Mouse (Mus musculus) layer of hippocampus, postnatal 14 days (tissue): ENCODE measurements at regions not wholly inside any gene's neighbourhood (a gene's known extent, or its start where the extent isn't known, plus 50 kb on each side); places are given as distances from the start of the nearest gene placed in this dataset.
A peak's percentile ranks its signal among the peaks of the same experiment; 100 is the strongest.

Source experiments
- DNase-seq, 2 experiments: peaks; one replicate each; pipeline ENCODE4 v3.0.0; 2021 to 2022; ENCODE audit warnings: low spot score in 2 of 2, mixed read lengths in 1 of 2

GRCm38 (mm10) chr5:51397528-51397927 is 170.0 kb downstream of the Ppargc1a start:
- DNase-seq = no peak

DNA sequence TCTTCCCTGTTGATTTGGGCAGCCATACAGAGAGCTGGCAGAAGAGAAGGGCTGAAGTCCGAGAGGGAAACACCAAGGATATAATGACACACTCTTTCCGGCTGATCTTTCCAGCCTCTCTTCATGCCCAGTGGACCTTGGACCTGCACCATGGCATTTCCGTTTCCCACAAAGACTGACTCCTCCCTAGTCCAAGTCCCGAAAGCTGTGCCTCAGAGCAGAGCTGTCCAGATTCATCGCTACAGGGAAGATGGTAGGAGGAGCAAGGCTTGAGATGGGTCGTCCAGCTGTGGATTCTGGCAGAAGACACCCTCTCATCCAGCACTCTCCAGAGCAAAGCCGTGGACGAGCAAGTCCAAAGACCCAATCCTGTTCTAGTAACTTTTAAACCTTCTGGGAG is 176.2 kb downstream of the Ppargc1a start:
- DNase-seq = no peak

- no peak for DNase-seq
Observed at GRCm38 (mm10) chr5:51387751-51388150, 179.8 kb downstream of the Ppargc1a start.

GRCm38 (mm10) chr5:51386409-51386808 is 181.1 kb downstream of the Ppargc1a start:
- DNase-seq = no peak

DNA sequence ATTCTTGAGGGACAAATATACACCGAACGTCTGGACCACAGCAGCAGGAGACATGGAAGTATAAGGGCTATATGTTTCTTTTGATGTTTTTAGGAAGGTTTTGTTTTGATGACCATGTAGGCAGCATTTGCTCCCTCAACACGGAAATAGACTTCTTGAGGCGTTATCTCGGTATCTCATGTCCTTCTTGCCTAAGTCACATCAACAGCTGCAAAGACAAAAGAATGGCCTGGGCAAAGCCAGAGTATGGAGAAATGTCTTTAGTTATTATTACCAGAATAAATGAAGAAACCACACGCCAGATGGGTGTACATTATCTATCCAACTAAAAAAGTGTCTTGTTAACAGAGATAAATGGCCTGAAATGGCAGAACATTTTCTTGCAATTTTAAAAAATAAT is 183.2 kb downstream of the Ppargc1a start:
- no peak for DNase-seq

DNA sequence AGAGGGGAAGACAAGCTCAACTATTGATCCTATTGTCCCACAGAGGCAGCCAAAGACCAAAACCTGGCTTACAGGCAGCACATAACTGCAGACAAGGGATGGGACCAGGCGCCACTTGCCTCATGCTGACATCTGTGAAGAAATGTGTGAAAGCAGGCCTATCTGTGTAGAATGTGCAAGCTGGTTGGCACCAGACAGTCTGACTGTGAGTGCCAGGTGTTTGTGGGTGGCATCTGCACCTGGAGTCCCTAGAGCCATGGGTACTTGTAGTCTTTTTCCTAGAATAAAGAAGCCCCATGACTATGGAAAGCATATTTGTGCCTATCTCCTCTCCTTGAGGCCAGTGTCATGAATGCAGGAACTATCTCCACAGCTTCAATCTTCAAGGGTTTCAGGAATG is 208.4 kb downstream of the Ppargc1a start:
- peak; percentile 12 to 29 for DNase-seq

- DNase-seq = peak; percentile 6 to 44
Observed at GRCm38 (mm10) chr5:51348256-51348655, 219.3 kb downstream of the Ppargc1a start.

DNA sequence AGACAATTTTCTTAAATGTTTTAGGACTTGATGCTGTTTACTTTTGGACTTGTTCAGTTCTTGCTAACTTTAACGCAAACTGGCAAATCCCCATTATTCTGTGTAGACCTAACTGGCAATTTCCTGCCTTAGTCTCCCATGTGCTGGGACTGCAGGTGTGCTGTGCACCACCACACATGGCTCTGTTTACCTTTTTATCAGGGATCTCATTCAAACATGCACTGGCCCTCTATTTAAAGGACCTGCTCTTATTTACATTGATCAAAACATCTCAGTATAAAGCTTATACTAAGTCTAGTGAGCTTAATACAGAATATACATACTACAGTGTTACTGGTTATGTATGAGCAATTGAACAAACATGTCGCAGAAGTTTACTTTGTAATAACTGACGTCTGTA is 238.4 kb downstream of the Ppargc1a start:
- DNase-seq = no peak

GRCm38 (mm10) chr5:51289191-51289590 is 278.3 kb downstream of the Ppargc1a start:
- DNase-seq = no peak

DNA sequence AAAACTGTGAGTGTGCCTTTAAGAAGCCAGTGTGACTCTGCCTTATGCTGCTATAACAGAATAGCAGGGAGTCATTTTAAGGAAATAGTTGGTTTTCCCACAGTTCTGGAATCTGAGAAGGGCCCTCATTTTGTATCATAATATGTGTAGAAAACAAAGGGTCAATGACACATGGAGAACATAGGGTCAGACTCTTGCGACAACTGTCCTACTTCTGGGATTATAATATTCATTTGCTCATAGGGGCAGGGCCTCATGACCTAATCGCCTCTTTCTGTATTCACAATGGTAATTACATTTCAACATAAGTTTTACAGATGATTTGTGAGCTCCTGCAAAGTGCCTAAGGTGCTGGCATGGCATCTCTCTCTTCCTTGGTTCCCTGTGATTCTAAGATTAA is 279.3 kb downstream of the Ppargc1a start:
- no peak for DNase-seq

DNA sequence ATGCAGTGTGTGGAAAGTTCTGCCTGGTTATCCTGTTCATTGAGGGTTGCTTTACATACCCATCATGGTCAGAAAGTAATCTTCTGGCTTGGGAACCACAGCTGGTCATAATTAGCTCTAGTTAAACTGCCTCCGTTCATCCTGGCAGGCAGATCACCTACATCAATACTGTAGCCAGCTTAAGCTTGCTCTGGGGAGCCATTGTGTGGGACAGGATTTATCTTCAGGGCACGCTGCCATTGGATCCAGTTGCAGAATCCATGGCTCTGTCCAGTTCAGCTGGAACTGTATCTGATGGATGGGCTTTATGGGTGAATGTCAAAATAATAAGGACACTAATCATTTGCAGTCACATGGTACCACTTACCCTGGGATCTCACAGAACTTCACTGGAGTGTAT is 326.4 kb downstream of the Ppargc1a start:
- no peak for DNase-seq

- no peak for DNase-seq
Observed at GRCm38 (mm10) chr5:51234004-51234355, 333.5 kb downstream of the Ppargc1a start.

- DNase-seq = no peak
Observed at GRCm38 (mm10) chr5:51233271-51234003, 334.1 kb downstream of the Ppargc1a start.

- DNase-seq = no peak
Observed at GRCm38 (mm10) chr5:51229806-51230205, 337.7 kb downstream of the Ppargc1a start.

- DNase-seq = peak in 1 of 2 experiments; percentile 4
Observed at GRCm38 (mm10) chr5:51227996-51228395, 339.5 kb downstream of the Ppargc1a start.

DNA sequence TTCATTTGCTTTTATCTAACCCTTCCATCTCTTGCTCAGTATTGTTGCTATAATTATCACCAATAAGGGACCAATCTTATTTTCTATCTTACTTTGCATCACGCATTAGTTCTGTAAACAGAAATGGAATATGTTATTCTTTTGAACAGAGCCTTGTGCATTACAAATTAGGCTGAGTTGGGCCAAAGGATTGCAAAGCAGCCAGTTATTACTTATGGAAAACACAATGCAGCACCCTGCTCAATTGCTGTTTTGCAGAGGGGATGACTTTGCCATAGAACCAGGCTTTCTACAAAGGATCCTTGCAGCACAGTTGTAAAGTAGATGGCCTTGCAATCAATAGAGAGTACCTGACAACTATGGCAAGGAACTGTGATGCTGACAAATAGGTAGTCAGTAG is 364.3 kb downstream of the Ppargc1a start:
- no peak for DNase-seq

DNA sequence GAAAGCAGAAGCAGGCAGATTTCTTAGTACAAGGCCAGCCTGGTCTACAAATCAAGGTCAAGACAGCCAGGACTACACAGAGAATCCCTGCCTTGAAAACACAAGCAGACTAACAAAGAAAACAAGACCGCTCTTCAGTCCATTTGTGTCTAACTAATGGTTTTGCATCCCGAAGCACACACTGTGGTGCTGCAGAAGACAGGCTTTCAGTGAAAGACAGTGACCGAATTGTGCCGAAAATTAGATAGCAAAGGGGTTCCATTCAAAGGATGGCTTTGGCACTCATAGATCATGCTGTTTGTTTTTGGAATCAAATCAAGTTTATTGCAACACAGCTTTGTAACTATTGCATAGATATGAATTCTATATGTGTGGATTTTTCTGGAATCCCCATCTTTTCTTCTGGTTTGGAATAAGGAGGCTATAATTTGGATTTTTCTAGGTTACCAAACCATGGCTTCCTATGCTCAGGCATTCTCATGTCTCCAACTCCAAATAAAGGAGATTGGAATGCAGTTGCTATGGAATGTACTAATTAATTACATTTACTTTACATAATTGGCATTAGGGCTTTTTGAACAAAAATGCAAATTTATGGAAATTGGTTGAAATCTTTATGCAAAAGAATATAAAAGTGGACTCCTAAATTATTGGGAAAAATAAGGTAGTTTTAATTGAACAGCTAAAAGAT is 364.9 kb downstream of the Ppargc1a start:
- DNase-seq = no peak

DNA sequence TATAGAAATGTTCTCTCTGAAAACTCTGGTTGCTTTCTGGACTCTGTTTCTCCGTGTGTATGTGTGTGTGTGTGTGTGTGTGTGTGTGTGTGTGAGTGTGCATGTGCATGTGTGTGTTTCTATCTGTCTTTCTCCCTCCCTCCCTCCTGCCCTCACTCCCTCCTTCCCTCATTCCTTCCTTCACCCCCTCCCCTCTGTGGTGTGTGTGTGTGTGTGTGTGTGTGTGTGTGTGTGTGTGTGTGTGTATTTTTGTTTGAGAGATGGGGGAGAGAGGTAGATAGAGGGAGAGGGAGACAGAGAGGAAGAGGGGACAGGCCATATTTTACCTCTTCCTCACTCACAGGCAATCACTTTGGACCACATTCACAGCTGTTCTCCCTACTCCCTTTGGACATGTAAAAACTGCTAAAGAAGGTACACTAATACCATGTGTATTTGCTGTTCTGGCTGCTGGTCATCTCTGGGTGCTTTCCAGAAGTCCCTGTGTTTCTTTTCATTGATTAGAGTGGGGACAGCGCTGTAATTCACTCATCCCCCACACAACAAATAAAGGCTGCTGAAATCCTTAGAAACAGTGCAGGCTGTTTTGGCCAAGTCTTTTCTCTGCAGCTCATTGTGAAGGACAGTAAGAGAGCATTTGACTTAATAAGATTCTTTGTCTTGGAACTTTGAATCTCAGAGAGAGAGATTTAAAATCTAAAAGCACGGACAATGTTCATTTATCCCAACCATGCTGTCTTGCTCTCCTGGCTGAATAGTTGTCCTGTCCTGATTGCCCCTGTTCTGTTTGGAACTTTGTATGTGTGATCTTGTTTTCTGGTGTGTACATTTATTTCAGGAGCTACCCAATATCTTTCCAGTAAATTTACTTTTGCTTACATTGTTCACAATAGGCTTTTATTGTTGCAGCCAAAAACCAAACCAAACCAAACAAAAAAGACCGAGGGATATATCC is 370.9 kb downstream of the Ppargc1a start:
- peak in 1 of 2 experiments; percentile 2 for DNase-seq

DNA sequence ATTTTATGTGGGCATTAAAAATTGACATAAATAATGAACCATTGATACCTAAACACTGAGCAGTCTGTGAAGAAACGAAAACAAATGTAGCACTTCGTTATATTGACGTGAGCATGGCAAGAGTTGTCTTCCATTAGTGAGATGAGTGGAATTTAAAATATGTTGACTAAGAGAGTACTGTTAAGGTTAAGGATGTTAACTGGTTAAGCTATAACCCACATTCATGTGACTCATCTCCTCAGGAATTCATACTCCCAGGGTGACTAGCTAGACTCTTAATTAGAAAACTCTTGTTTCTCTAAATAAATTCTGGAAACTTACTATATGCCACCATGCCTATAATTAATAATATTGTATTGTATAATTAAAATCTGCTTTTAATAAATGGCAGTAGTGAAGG is 376.9 kb downstream of the Ppargc1a start:
- no peak for DNase-seq

DNA sequence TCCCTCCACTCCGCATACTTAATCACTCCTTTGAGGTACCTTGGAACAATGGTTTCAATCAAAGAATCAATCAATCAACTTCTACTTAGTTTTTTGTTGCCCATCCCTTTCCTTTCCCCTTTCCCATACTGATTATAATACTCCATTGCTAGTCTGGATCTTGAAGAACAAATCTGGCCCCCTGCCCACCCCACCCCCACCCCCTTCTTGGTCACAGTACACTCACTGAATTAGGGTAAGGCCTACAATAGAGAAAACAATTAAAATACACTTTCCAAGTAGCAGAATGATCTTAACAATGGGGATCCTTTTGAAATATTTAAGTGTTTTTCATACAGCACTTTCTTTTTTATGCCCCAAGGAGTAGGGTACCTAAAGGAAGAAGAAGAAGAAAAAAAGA is 397.7 kb downstream of the Ppargc1a start:
- DNase-seq = no peak

GRCm38 (mm10) chr5:51168206-51168605 is 399.3 kb downstream of the Ppargc1a start:
- no peak for DNase-seq

- no peak for DNase-seq
Observed at GRCm38 (mm10) chr5:51156901-51157300, 410.6 kb downstream of the Ppargc1a start.
